Mouse (Mus musculus) lung, embryonic 15.5 days (tissue): ENCODE results near the gene Hmga2. TPM values are rescaled to one million over a fixed set of nuclear protein-coding genes. Genes with fewer than 3 reads are reported as not detected.
A peak's percentile ranks its signal among the peaks of the same experiment; 100 is the strongest.
"Not testable (repeated sequence)": the region's sequence is repeated elsewhere in the genome, so short reads cannot be mapped to it uniquely, and the experiment has no call there.

Source experiments
- ATAC-seq: fragments of 200-750 bp; cut with Nextera tagmentation; 2 replicates; pipeline ENCODE4 v1.8.0; 2017; ENCODE audit warnings: moderate number of reproducible peaks, borderline replicate concordance; ENCODE audit not compliant: low FRiP score, low TSS enrichment; ENCODE audit errors: extremely low read depth
- H3K27ac ChIP-seq: fragments of 300-500 bp; sonication (generic); 2 replicates; pipeline ENCODE4 v1.5.1; 2015; ENCODE audit warnings: moderate library complexity, mild to moderate bottlenecking, inconsistent platforms
- H3K27me3 ChIP-seq: fragments of 300-500 bp; sonication (generic); 2 replicates; pipeline ENCODE4 v1.6.1; 2015; ENCODE audit warnings: inconsistent platforms
- H3K36me3 ChIP-seq: fragments of 300-500 bp; sonication (generic); 2 replicates; pipeline ENCODE4 v1.6.1; 2015; ENCODE audit warnings: inconsistent platforms
- H3K4me1 ChIP-seq: fragments of 300-500 bp; sonication (generic); 2 replicates; pipeline ENCODE4 v1.6.1; 2015; ENCODE audit warnings: inconsistent platforms
- H3K4me2 ChIP-seq: fragments of 300-500 bp; sonication (generic); 2 replicates; pipeline ENCODE4 v1.6.1; 2015; ENCODE audit warnings: inconsistent platforms, mild to moderate bottlenecking, moderate library complexity
- H3K4me3 ChIP-seq: fragments of 300-500 bp; sonication (generic); 2 replicates; pipeline ENCODE4 v1.5.1; 2015; ENCODE audit warnings: mild to moderate bottlenecking, inconsistent platforms
- H3K9ac ChIP-seq: fragments of 300-500 bp; sonication (generic); 2 replicates; pipeline ENCODE4 v1.6.1; 2015; ENCODE audit warnings: inconsistent platforms
- H3K9me3 ChIP-seq: fragments of 300-500 bp; sonication (generic); 2 replicates; pipeline ENCODE4 v1.6.1; 2016; ENCODE audit warnings: inconsistent platforms
- WGBS: fragments of 180-500 bp; shearing (Covaris S2); methylation state at CpG from one replicate; pipeline ENCODE4 v1.1.7; 2015; 5-methylcytosine and 5-hydroxymethylcytosine counted together
- polyA plus RNA-seq: library from polyadenylated mRNA; unstranded; fragments of >200 nt; fragmentation: Nextera tagmentation; extraction: Ambion mirVana; gene quantifications from 2 replicates; pipeline ENCODE4 v1.2.1, GENCODE M21; 2015

Hmga2 gene
- polyA plus RNA-seq, 1 experiment from 2014 or later: 7.8 TPM

DNA sequence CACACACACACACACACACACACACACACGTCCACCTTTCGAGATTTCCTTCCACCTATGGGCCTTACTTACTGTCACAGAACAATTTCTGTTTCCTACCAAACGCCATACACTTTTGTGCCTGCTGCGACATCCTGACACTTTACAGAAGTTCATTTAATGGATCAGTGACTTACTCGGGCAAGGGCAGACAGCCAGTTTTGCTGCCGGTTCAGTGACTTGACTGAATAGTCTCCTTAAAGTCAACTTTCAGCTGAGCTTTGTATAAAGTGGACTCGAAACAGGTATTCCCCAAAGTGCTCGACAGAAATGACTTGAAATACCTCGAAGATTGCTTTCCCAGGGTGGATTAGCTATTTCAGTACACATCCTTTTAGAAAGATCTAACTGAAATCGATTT, 87.3 kb downstream of the Hmga2 start:
- no peaks in the 10 kb centered on the region for H3K27me3 ChIP-seq
- WGBS: 26% methylated on average over 10 of the region's 10 CpGs
- no peak overlapping the region for H3K9ac ChIP-seq
- no peaks in the 10 kb centered on the region for H3K9me3 ChIP-seq
- no peak overlapping the region for H3K4me3 ChIP-seq
- H3K27ac ChIP-seq: peak overlapping the region; percentile 0; the same call in 1 of the 2 replicates
- no peak for ATAC-seq
- H3K4me1 ChIP-seq: peaks cover 65% of the 10 kb centered on the region
- no peaks in the 10 kb centered on the region for H3K36me3 ChIP-seq
- H3K4me2 ChIP-seq: peak overlapping the region; percentile 4; the same call in 1 of the 2 replicates

DNA sequence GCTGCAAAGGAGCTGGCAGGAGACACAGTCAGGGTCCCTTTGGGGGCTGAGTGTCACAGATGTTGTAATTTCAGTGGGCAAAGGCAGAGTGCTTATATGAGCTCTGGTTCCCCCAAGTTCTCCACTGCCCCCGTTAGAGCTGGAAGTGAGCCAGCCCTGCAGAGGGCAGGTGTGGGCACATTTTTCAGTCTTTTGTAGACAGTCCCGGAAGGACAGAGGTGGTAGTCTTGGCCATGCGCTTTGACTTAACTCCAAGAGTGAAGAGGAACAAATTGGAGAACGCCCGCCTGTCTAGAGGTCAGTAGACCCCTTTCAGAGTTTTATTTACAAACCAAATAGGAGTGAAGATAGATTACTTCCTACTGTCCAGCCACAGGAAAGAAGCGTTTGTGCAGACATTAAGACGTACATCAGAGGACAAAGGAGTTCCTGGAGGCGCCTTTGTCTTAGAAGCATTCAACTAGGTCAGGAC, 87.8 kb downstream of the Hmga2 start:
- H3K9ac ChIP-seq: no peak overlapping the region
- no peaks in the 10 kb centered on the region for H3K36me3 ChIP-seq
- no peaks in the 10 kb centered on the region for H3K9me3 ChIP-seq
- no peaks in the 10 kb centered on the region for H3K27me3 ChIP-seq
- peaks cover 70% of the 10 kb centered on the region for H3K4me1 ChIP-seq
- no peak overlapping the region for H3K4me3 ChIP-seq
- 19% methylated on average over 8 of the region's 8 CpGs for WGBS
- ATAC-seq: no peak
- peak overlapping the region; percentile 4; the same call in 1 of the 2 replicates for H3K4me2 ChIP-seq
- H3K27ac ChIP-seq: peak overlapping the region; percentile 1; the same call in 1 of the 2 replicates

DNA sequence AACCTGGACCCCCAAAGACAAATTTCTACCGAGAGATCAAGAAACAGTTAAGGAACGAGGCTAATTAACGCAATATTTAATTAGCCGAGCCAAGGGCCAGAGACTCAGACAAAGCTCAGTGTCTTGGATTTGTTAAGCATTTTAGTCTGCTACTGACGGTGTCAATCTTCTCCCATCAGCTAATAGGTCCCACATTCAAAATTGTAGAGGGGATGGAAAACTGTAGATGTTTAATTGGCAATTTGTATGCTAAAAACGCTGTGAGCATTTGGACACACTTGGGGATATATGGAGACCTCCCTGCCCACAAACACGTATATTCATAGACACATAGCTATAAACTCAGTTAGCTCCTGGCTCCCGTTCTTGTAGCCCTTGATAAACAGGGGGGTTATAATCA, 89.2 kb downstream of the Hmga2 start:
- no peak overlapping the region for H3K9ac ChIP-seq
- H3K36me3 ChIP-seq: no peaks in the 10 kb centered on the region
- peaks cover 66% of the 10 kb centered on the region for H3K4me1 ChIP-seq
- ATAC-seq: no peak
- WGBS: 86% methylated on average over 8 of the region's 8 CpGs
- H3K4me3 ChIP-seq: no peak overlapping the region
- no peak overlapping the region for H3K4me2 ChIP-seq
- H3K27me3 ChIP-seq: no peaks in the 10 kb centered on the region
- no peak overlapping the region for H3K27ac ChIP-seq
- no peaks in the 10 kb centered on the region for H3K9me3 ChIP-seq

DNA sequence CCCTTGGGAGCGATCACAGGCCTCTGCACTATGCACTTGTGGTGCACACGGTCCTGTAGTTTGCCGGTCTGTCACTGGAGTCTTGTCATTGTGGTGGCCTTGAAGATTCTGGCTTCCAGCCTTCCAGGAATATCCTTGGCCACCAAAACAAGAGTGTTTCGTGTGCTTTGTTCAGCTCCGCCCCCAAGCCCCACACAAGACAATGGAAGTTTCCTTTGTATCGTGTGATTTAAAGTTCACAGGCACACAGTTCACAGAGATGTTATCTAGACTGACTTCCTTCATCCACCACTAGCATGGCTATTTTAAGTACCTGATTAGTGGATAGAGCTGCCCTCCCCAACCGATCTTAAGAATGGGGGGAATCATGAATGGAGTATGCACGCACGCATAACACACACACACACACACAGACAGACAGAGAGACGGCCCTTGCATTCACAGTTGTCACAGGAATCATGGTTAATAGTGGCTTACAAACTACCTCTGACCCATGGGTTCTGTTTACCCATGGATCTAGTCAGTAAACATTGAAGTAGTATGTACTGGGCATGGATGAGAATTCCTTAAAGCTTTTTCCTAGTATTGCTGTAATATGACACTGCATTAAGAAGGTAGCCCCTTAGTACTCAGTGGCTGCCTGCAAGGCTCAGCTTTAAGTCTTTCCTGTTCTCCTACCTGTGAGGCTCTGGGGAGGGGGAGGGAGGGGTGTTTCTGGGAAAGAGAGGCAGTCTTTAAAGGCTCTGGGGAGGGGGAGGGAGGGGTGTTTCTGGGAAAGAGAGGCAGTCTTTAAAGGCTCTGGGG, 91.3 kb downstream of the Hmga2 start:
- H3K4me2 ChIP-seq: no peak overlapping the region

DNA sequence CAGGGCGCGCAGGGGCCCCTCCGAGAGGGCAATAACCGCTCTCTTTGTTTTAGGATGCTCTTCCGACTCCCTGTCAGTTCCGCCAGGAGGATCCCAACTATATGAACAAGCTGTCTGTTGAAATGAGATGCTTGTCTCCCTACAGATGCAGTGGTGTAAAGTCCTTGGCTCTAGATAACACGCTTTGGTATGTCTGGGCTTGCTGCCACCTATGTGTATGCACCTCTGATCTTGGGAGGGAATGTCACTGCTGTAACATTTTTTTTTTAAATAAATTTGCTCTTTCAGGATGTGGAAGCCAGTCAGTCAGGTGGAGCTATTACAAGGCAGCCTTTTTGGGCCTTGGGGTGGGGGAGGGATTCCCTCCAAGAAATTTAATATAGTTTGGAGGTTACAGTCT, 92.2 kb downstream of the Hmga2 start:
- Histone ChIP-seq H3K27me3 (no peaks in the 10 kb centered on the region), H3K4me1 (peaks cover 53% of the 10 kb centered on the region), H3K4me2 (no peak overlapping the region), H3K36me3 (no peaks in the 10 kb centered on the region), H3K9me3 (no peaks in the 10 kb centered on the region), H3K27ac (peak overlapping the region; percentile 44; the same call in 1 of the 2 replicates), H3K9ac (no peak overlapping the region), H3K4me3 (no peak overlapping the region)
- ATAC-seq: no peak
- 59% methylated on average over 7 of the region's 7 CpGs for WGBS

More for the DNA sequence above, 91.3 kb downstream of the Hmga2 start:
- H3K36me3 ChIP-seq: no peaks in the 10 kb centered on the region
- H3K9ac ChIP-seq: no peak overlapping the region
- peak; percentile 58; the same call in 1 of the 2 replicates for ATAC-seq
- H3K9me3 ChIP-seq: no peaks in the 10 kb centered on the region
- peak overlapping the region; percentile 44 for H3K27ac ChIP-seq
- no peaks in the 10 kb centered on the region for H3K27me3 ChIP-seq
- H3K4me3 ChIP-seq: no peak overlapping the region
- 36% methylated on average over 10 of the region's 10 CpGs for WGBS
- H3K4me1 ChIP-seq: peaks cover 53% of the 10 kb centered on the region

DNA sequence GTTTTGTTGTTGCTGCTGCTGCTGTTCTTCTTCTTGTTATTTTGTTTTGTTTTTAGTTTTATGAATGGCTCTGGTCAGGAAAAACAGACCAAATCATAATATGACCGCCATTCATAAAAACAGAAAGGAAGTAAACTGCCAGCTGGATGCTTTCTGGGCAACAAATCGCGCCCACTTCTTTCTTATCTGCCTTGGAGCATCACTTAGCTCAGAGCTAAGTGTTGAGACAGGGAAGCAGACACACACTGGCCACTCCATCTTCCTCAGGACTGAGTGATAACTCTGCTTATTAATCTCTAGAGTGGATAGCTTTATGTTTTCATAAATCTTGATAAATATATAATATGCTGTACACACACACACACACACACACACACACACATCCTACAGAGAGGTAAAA, 98.5 kb downstream of the Hmga2 start:
- peak; percentile 34; the same call in 1 of the 2 replicates for ATAC-seq
- WGBS: 11% methylated on average over 3 of the region's 3 CpGs
- Histone ChIP-seq H3K4me2 (peak overlapping the region; percentile 48), H3K27me3 (no peaks in the 10 kb centered on the region), H3K4me1 (peaks cover 29% of the 10 kb centered on the region), H3K36me3 (no peaks in the 10 kb centered on the region), H3K9me3 (no peaks in the 10 kb centered on the region), H3K4me3 (0 out of 2 replicates have a peak overlapping the region, but pooled peaks have one; percentile 9), H3K9ac (no peak overlapping the region), H3K27ac (peak overlapping the region; percentile 73)

DNA sequence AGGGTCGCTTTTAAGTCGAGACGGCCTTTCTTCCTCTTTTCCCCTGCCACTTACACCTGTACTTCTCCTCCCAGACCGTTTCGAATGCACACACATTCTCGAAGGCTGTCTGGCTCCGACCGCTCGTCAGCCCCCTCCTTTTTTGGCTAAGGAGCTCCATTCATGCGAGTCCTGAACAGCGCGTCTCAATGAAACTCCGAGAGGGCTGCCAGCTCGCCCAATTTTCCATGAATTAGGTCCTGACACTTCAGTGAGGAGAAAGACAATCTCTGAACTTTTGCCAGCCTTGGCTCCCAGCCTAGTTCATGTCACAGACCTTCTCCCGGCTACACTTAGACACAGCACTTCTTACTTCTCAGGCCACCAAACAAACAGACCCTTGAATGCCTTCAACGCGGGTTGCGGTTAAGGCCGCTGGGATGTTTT, 98.9 kb downstream of the Hmga2 start:
- H3K27ac ChIP-seq: peak overlapping the region; percentile 73
- H3K4me2 ChIP-seq: peak overlapping the region; percentile 48
- H3K9ac ChIP-seq: no peak overlapping the region
- H3K27me3 ChIP-seq: no peaks in the 10 kb centered on the region
- H3K4me3 ChIP-seq: 0 out of 2 replicates have a peak overlapping the region, but pooled peaks have one; percentile 9
- peak; percentile 94 for ATAC-seq
- H3K4me1 ChIP-seq: peaks cover 29% of the 10 kb centered on the region
- 3% methylated on average over 19 of the region's 19 CpGs for WGBS
- H3K9me3 ChIP-seq: no peaks in the 10 kb centered on the region
- no peaks in the 10 kb centered on the region for H3K36me3 ChIP-seq

DNA sequence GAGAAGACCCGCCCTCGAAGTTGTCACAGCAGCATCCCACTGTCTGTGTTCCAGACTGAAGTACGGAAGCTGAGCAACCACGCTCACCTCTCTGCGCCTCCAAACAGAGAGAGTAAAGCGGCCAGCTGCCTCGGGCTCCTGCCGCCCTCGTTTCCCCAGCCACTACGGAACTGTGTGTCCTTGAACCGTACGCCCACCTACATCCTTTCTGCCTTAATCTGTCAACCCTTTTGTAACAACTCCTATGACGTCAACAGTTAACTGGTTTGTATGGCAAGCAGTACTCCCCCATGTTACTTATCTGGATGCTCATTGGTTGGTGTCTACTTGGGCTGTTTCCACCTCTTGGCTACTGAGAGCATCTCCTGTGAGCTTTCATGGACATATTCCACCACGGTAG, 100.8 kb downstream of the Hmga2 start:
- 81% methylated on average over 14 of the region's 14 CpGs for WGBS
- no peaks in the 10 kb centered on the region for H3K36me3 ChIP-seq

DNA sequence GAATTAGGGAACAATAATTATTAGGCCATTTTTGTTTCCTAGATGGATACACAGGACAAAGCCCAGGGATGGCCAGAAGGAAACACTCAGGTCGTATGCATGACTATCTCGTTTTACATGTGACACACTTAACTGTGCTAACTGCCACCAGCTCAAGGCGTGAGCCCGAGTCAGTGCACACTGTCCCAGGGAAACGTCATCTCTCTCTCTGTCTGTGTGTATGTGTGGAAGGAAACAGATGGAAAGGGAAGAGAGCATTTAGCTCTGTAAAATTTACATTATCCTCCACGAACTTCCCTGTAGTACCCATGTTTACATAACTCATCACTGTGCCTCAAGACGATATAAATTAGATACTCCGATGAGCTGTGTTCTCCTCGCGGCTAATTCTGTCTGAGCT, 105.1 kb downstream of the Hmga2 start:
- no peaks in the 10 kb centered on the region for H3K36me3 ChIP-seq
- WGBS: 32% methylated on average over 10 of the region's 10 CpGs
- H3K4me3 ChIP-seq: no peak overlapping the region
- H3K4me2 ChIP-seq: no peak overlapping the region
- H3K27ac ChIP-seq: no peak overlapping the region
- H3K9ac ChIP-seq: no peak overlapping the region
- peaks cover 8% of the 10 kb centered on the region; the same call in 1 of the 2 replicates for H3K4me1 ChIP-seq
- H3K27me3 ChIP-seq: no peaks in the 10 kb centered on the region
- no peak; the same call in 1 of the 2 replicates for ATAC-seq
- no peaks in the 10 kb centered on the region for H3K9me3 ChIP-seq

More for the DNA sequence above, 100.8 kb downstream of the Hmga2 start:
- ATAC-seq: no peak
- Histone ChIP-seq H3K4me2 (no peak overlapping the region), H3K9ac (no peak overlapping the region), H3K4me3 (no peak overlapping the region), H3K27ac (no peak overlapping the region), H3K27me3 (no peaks in the 10 kb centered on the region), H3K4me1 (peaks cover 36% of the 10 kb centered on the region), H3K9me3 (no peaks in the 10 kb centered on the region)

DNA sequence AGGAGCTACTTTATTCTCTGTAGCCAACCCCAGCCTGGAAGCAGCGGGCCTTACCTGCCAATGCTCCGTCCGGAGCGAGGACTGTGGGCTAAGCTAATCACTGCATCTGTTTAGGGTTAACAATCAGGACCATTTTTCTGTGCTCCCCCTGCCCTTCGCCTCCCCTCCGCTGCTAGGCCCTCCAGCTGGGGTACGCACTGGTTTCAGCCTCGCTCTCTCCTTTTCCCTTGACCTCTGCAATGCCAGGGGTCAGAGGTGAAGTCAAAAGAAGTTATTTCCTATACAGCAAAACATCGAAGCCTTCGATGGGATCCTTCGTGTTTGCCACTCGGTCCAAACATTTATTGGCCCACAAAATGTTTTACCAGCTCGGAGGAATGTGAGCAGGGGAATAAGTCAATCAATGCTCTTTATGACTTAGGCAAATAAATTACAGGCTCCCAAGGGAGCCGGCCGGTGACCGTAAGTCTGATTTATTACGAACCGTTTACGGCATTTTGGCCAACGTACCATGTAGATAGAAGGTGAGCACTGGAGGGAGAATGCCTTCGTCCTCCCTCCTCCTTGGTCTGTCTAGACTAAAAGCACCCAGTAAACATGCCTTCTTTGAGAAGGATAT, 107.0 kb downstream of the Hmga2 start:
- H3K9me3 ChIP-seq: no peaks in the 10 kb centered on the region
- H3K27ac ChIP-seq: no peak overlapping the region
- H3K4me3 ChIP-seq: no peak overlapping the region
- H3K36me3 ChIP-seq: no peaks in the 10 kb centered on the region
- no peak for ATAC-seq
- H3K4me2 ChIP-seq: no peak overlapping the region
- WGBS: 77% methylated on average over 21 of the region's 21 CpGs
- H3K9ac ChIP-seq: no peak overlapping the region
- no peaks in the 10 kb centered on the region for H3K27me3 ChIP-seq
- peaks cover 21% of the 10 kb centered on the region for H3K4me1 ChIP-seq

DNA sequence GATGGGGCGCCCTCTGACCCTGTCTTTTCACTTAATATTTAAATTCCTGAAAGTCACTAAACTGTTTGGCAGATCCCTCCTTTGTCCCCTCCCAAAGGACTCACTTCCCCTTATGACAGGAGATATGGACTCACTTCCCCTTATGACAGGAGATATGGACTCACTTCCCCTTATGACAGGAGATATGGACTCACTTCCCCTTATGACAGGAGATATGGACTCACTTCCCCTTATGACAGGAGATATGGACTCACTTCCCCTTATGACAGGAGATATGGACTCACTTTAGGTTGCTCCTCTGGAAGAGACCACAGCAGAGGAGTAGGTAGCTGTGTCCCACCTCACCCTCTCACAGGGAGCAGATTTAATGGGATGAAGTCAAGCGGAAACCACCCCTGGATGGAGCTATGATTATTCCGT, 110.1 kb downstream of the Hmga2 start:
- not testable (repeated sequence) for H3K27me3 ChIP-seq, H3K27ac ChIP-seq, ATAC-seq, H3K4me3 ChIP-seq, H3K9ac ChIP-seq, H3K9me3 ChIP-seq, H3K36me3 ChIP-seq
- 76% methylated on average over 3 of the region's 3 CpGs for WGBS
- peak overlapping the region; percentile 30; the same call in 1 of the 2 replicates for H3K4me2 ChIP-seq
- peaks cover 17% of the 10 kb centered on the region for H3K4me1 ChIP-seq
